Mouse (Mus musculus) A20 (cell line): ENCODE measurements around the gene Gm3752.
"Not testable (repeated sequence)": the region's sequence is repeated elsewhere in the genome, so short reads cannot be mapped to it uniquely, and the experiment has no call there.

Experiments
- DNase-seq: peaks from one replicate; pipeline ENCODE4 v3.0.0-alpha.2; 2011; ENCODE audit warnings: low read depth, low spot score

Gene Gm3752

DNA sequence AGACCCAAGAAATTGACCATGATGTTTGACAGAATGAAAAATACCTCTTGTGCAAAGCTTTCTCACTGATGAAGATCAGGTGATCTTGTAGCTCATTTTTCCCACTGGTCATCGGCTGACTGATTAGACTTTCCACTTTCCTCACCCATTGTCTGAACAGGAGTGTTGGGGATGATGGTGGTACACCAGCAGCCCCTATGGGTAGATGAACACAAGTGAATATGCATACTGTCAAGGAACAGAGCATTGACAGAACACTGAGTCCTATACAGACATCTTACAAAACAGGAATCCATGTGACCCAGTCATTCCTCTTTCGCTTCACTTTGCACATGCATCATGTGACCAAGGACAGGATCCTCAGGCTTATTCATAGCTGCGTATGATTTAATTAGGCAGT is at the start of gene Gm3752:
Gm3752 (minus strand) TSS at position 101 of the 400 bp plus-strand sequence.
- DNase-seq: not testable (repeated sequence)

DNA sequence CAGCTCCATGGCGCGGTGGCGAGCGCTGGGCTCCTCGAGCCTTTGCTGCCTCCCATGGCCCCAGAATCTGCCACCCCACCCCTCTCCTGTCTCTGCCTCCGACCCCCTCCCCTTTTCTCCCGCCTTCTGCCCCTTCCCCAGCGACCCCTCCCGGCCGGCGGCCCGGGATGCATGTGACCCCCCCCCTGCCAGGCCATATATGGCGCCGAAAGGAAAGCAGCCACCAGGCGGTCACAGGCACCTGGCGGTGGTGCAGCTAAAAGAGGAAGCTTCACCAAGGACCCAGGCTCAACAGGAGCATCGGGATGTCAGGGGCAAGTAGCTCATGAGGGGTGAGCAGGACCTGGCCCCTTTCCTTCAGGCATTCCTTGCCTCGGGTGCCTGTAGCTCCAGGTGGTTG is 5.2 kb upstream of the Gm3752 start:
- DNase-seq: not testable (repeated sequence)

DNA sequence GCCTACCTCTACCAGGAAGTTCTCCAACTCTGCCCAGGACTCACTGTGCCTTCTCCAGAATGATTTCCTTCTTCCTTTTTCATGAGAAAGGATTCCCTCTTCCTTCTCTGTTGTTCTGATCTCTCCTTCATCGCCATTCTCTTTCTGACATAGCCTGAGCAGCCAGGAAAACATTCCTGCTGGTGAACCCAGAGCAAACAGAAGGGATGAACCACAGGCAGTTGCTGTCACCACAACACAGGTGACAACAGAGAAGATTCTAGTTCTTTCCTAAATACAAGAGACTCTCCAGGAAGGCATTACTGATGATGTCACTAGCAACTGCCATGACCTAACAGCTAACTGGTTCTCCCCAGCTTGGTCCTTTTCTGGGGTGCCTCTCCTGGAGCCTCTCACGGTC is 32.7 kb downstream of the Gm3752 start, which contains the start of gene Gm3755:
Gm3755 (minus strand) TSS at position 101 of the 400 bp plus-strand sequence.
- DNase-seq: not testable (repeated sequence)

DNA sequence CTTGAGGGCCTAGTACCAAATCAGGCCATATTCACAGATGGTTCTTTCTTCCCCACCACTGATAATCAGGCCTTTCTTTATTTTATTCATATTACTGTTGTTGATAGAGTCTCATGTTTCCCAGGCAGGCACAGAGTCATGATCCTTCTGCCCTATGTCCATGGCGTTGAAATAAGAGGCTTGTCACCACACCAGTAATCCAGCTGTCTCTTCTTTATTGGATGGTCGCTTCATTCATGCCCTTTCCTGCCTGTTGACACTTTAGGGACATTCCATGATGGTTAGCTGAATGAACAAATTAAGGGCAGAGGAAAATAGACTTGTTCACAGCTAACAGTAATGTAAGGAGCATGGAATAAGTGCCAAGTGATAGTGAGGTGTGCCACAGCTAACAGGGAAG is 61.1 kb downstream of the Gm3752 start:
- not testable (repeated sequence) for DNase-seq
